Mouse (Mus musculus) hindbrain, embryonic 15.5 days (tissue): ENCODE results near the gene Psmc3ip. TPM values are rescaled to one million over a fixed set of nuclear protein-coding genes. Genes with fewer than 3 reads are reported as not detected.

Source experiments
- microRNA-seq: library from miRNA; unstranded; fragments of <30 nt; microRNA quantifications from one replicate; pipeline ENCODE4, GENCODE M21; 2016
- polyA plus RNA-seq: library from polyadenylated mRNA; unstranded; fragments of >200 nt; fragmentation: Nextera tagmentation; extraction: Ambion mirVana; gene quantifications from 2 replicates; pipeline ENCODE4 v1.2.1, GENCODE M21; 2015

Psmc3ip gene
- polyA plus RNA-seq, 1 experiment from 2014 or later: 22.5 TPM

Small RNA genes within 50 kb of the gene (microRNA-seq; reads per million reads assigned to microRNA genes)
- gene Gm27626: not detected

Other genes starting within 250 kb of the Psmc3ip start
- 16.4 and 20.3 TPM in 2 replicates for gene Stat5b, start 244.7 kb downstream of the Psmc3ip start, polyA plus RNA-seq
- 2.1 TPM in 2 replicates for gene Stat5a, start 236.1 kb downstream of the Psmc3ip start, polyA plus RNA-seq
- 46.0 and 48.4 TPM in 2 replicates for gene Stat3, start 155.9 kb downstream of the Psmc3ip start, polyA plus RNA-seq
- gene Cavin1, start 124.5 kb downstream of the Psmc3ip start, polyA plus RNA-seq: 47.2 and 50.1 TPM in 2 replicates
- gene Atp6v0a1, start 86.0 kb downstream of the Psmc3ip start, polyA plus RNA-seq: 147 and 157 TPM in 2 replicates
- gene Naglu, start 25.4 kb downstream of the Psmc3ip start, polyA plus RNA-seq: 13.0 and 15.5 TPM in 2 replicates
- 0.47 and 0.48 TPM in 2 replicates for gene Hsd17b1, start 17.0 kb downstream of the Psmc3ip start, polyA plus RNA-seq
- gene Coasy, start 12.9 kb downstream of the Psmc3ip start, polyA plus RNA-seq: 40.6 and 42.4 TPM in 2 replicates
- gene Mlx, start 8.2 kb downstream of the Psmc3ip start, polyA plus RNA-seq: 85.1 and 90.0 TPM in 2 replicates
- gene Retreg3, start 24.5 kb upstream of the Psmc3ip start, polyA plus RNA-seq: 23.6 and 25.5 TPM in 2 replicates
- gene Tubg1, start 24.5 kb upstream of the Psmc3ip start, polyA plus RNA-seq: 78.0 and 79.8 TPM in 2 replicates
- 48.0 and 53.1 TPM in 2 replicates for gene Tubg2, start 60.5 kb upstream of the Psmc3ip start, polyA plus RNA-seq
- gene Cntnap1, start 75.1 kb upstream of the Psmc3ip start, polyA plus RNA-seq: 7.5 and 8.0 TPM in 2 replicates
- 9.5 and 11.8 TPM in 2 replicates for gene Plekhh3, start 75.9 kb upstream of the Psmc3ip start, polyA plus RNA-seq
- 0.63 and 0.70 TPM in 2 replicates for gene Ccr10, start 80.0 kb upstream of the Psmc3ip start, polyA plus RNA-seq
- gene Ezh1, start 131.0 kb upstream of the Psmc3ip start, polyA plus RNA-seq: 26.5 and 27.4 TPM in 2 replicates
- 96.5 and 98.8 TPM in 2 replicates for gene Ramp2, start 150.6 kb upstream of the Psmc3ip start, polyA plus RNA-seq
- gene Vps25, start 158.3 kb upstream of the Psmc3ip start, polyA plus RNA-seq: 118 and 124 TPM in 2 replicates
- gene Wnk4, start 165.1 kb upstream of the Psmc3ip start, polyA plus RNA-seq: 8.5 and 9.5 TPM in 2 replicates
- gene Cntd1, start 183.6 kb upstream of the Psmc3ip start, polyA plus RNA-seq: 1.0 and 1.2 TPM in 2 replicates
- 223 and 225 TPM in 2 replicates for gene Coa3, start 183.7 kb upstream of the Psmc3ip start, polyA plus RNA-seq
- gene Becn1, start 206.8 kb upstream of the Psmc3ip start, polyA plus RNA-seq: 173 and 175 TPM in 2 replicates
- 115 and 116 TPM in 2 replicates for gene Psme3, start 220.8 kb upstream of the Psmc3ip start, polyA plus RNA-seq
- gene Aoc2, start 229.6 kb upstream of the Psmc3ip start, polyA plus RNA-seq: 1.5 and 2.1 TPM in 2 replicates
- 0.13 and 0.14 TPM in 2 replicates for gene Aoc3, start 235.2 kb upstream of the Psmc3ip start, polyA plus RNA-seq